Mouse (Mus musculus) heart, adult 10 weeks (tissue): ENCODE measurements around the gene Vmn1r44. TPM values are rescaled to one million over a fixed set of nuclear protein-coding genes. Genes with fewer than 3 reads are reported as not detected.

Experiments
- polyA plus RNA-seq: library from polyadenylated mRNA; stranded (reverse); fragments of 350-450 nt; fragmentation: Illumina TruSeq; extraction: RNeasy Lipid Tissue Mini Kit (QIAGEN cat#74804); gene quantifications from one replicate; pipeline ENCODE4 v1.2.3, GENCODE M21; 2014; ENCODE audit warnings: low read depth, low replicate concordance

Vmn1r44 gene
- not detected for polyA plus RNA-seq

GRCm38 (mm10) chr6:89883360-89883759 lies at the start of gene Vmn1r44:
Gene Vmn1r44 (plus strand): TSS chr6:89883660.

DNA sequence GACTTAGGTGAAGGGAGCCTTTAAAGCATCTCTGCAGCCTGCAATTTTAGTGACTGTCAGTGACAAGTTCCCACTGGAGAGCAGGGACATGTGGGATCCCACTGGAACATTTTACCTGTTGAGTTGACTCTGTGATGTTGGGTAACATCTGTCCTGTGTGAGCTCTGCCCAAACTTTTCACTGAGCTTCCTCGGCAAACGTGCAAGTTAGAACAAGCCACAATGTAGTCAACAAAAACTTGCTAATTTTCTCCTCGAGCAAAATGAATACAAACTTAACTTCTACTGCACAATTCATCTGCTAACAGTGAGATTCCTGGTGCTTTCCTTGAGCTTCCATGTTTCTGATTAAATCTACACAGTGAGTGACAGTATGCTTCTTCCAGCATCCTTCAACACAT lies 7.1 kb upstream of the Vmn1r44 start, which contains the start of the genes Vmn1r42 and Vmn1r43:
Gene Vmn1r42 (minus strand): TSS at position 101 of the 400 bp plus-strand sequence.
Gene Vmn1r43 (minus strand): TSS at position 101 of the 400 bp plus-strand sequence.

DNA sequence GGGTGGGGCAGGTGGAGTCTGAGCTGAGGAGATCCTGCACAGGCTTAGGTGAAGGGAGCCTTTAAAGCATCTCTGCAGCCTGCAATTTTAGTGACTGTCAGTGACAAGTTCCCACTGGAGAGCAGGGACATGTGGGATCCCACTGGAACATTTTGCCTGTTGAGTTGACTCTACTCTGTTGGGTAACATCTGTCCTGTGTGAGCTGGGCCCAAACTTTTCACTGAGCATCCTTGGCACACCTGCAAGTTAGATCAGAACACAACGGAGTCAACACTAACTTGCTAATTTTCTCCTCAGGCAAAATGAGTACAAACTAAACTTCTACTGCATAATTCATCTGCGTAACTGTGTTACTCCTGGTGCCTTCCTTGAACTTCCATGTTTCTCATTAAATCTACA lies 57.0 kb downstream of the Vmn1r44 start, which contains the start of gene Vmn1r45:
Gene Vmn1r45 (minus strand): TSS at position 101 of the 400 bp plus-strand sequence.

Other genes with a start within 250 kb of the Vmn1r44 start
- gene Txnrd3, start 239.7 kb upstream of the Vmn1r44 start, polyA plus RNA-seq, result 14.1 TPM
- not detected for gene Vmn1r40, start 176.1 kb upstream of the Vmn1r44 start, polyA plus RNA-seq
- not detected for gene Vmn1r41, start 142.9 kb upstream of the Vmn1r44 start, polyA plus RNA-seq
- gene Vmn1r42, start 7.2 kb upstream of the Vmn1r44 start, polyA plus RNA-seq, result not detected
- gene Vmn1r43, start 7.2 kb upstream of the Vmn1r44 start, polyA plus RNA-seq, result not detected
- gene Vmn1r45, start 56.9 kb downstream of the Vmn1r44 start, polyA plus RNA-seq, result not detected
- gene Vmn1r46, start 85.7 kb downstream of the Vmn1r44 start, polyA plus RNA-seq, result not detected
- gene Vmn1r47, start 132.5 kb downstream of the Vmn1r44 start, polyA plus RNA-seq, result not detected
- not detected for gene Vmn1r48, start 153.2 kb downstream of the Vmn1r44 start, polyA plus RNA-seq
- not detected for gene Vmn1r49, start 194.8 kb downstream of the Vmn1r44 start, polyA plus RNA-seq
- gene Vmn1r50, start 217.8 kb downstream of the Vmn1r44 start, polyA plus RNA-seq, result not detected
- not detected for gene Vmn1r51, start 238.9 kb downstream of the Vmn1r44 start, polyA plus RNA-seq